Mouse (Mus musculus) myocyte (in vitro differentiated cells): Measurements from ENCODE around the gene Csn1s2b. TPM values are rescaled to one million over a fixed set of nuclear protein-coding genes. Genes with fewer than 3 reads are reported as not detected.

Experiments used
- H3K27me3 ChIP-seq: one replicate; pipeline ENCODE4 v1.6.1; 2011; ENCODE audit not compliant: control insufficient read depth, insufficient read depth, insufficient read length
- H3K36me3 ChIP-seq: one replicate; pipeline ENCODE4 v1.6.1; 2011; ENCODE audit not compliant: control insufficient read depth, insufficient read depth
- H3K4me2 ChIP-seq: one replicate; pipeline ENCODE4 v1.6.1; 2011; ENCODE audit warnings: low read depth, control low read depth
- H3K4me3 ChIP-seq: one replicate; pipeline ENCODE4 v1.5.1; 2011; ENCODE audit warnings: mild to moderate bottlenecking, control low read depth, moderate library complexity
- H3K79me2 ChIP-seq: one replicate; pipeline ENCODE4 v1.6.1; 2011; ENCODE audit not compliant: control insufficient read depth, insufficient read depth
- H3ac ChIP-seq: one replicate; pipeline ENCODE4 v1.6.1; 2011; ENCODE audit not compliant: control insufficient read depth, insufficient read length
- CEBPB ChIP-seq: IDR thresholded peaks from 2 replicates; pipeline ENCODE4 v1.6.1; 2011; ENCODE audit warnings: mild to moderate bottlenecking, moderate library complexity; ENCODE audit not compliant: poor library complexity, insufficient read depth, severe bottlenecking
- E2F4 ChIP-seq: IDR thresholded peaks from one replicate; pipeline ENCODE4 v1.6.1; 2011; ENCODE audit warnings: mild to moderate bottlenecking, control low read depth, moderate library complexity; ENCODE audit not compliant: insufficient read depth
- MAX ChIP-seq: IDR thresholded peaks from one replicate; pipeline ENCODE4 v1.6.1; 2011; ENCODE audit warnings: low read depth, mild to moderate bottlenecking, control low read depth
- MYOD1 ChIP-seq, 3 experiments: IDR thresholded peaks; one replicate each; pipeline ENCODE4 v1.6.1; 2011; ENCODE audit warnings: control low read depth in 2 of 3, low read depth in 2 of 3, mild to moderate bottlenecking in 2 of 3, moderate library complexity in 1 of 3; ENCODE audit not compliant: insufficient read length in 2 of 3, control insufficient read depth in 1 of 3
- MYOG ChIP-seq, 3 experiments: IDR thresholded peaks; one replicate each; pipeline ENCODE4 v1.6.1; 2011; ENCODE audit warnings: control low read depth in 2 of 3, low read depth in 2 of 3, mild to moderate bottlenecking in 2 of 3; ENCODE audit not compliant: insufficient read length in 2 of 3, control insufficient read depth in 1 of 3, insufficient read depth in 1 of 3
- POLR2A ChIP-seq: IDR thresholded peaks from one replicate; pipeline ENCODE4 v1.6.1; 2011; ENCODE audit warnings: low read depth, mild to moderate bottlenecking, control low read depth, moderate library complexity; ENCODE audit not compliant: insufficient read length
- POLR2AphosphoS2 ChIP-seq: IDR thresholded peaks from one replicate; pipeline ENCODE4 v1.6.1; 2011; ENCODE audit warnings: low read depth, control low read depth; ENCODE audit not compliant: insufficient read length
- REST ChIP-seq: IDR thresholded peaks from one replicate; pipeline ENCODE4 v1.6.1; 2011; ENCODE audit warnings: mild to moderate bottlenecking, control low read depth, moderate library complexity; ENCODE audit not compliant: insufficient read depth, insufficient read length
- SRF ChIP-seq: IDR thresholded peaks from one replicate; pipeline ENCODE4 v1.6.1; 2011; ENCODE audit warnings: low read depth; ENCODE audit not compliant: control insufficient read depth, insufficient read length
- TCF12 ChIP-seq: IDR thresholded peaks from one replicate; pipeline ENCODE4 v1.6.1; 2011; ENCODE audit warnings: mild to moderate bottlenecking, control low read depth; ENCODE audit not compliant: poor library complexity, insufficient read depth, severe bottlenecking
- TCF3 ChIP-seq: IDR thresholded peaks from one replicate; pipeline ENCODE4 v1.6.1; 2011; ENCODE audit warnings: low read depth, control low read depth; ENCODE audit not compliant: insufficient read length
- USF1 ChIP-seq: IDR thresholded peaks from one replicate; pipeline ENCODE4 v1.6.1; 2011; ENCODE audit warnings: low read depth, mild to moderate bottlenecking, control low read depth, moderate library complexity
- polyA plus RNA-seq: library from polyadenylated mRNA; unstranded; fragments of >200 nt; fragmentation: generic; extraction: Trizol; gene quantifications from one replicate; pipeline ENCODE4 v1.2.1, GENCODE M21; 2012; ENCODE audit warnings: missing spikeins

Csn1s2b gene
- polyA plus RNA-seq, 1 experiment, result not detected

GRCm38 (mm10) chr5:87809253-87809652, 1.4 kb downstream of the Csn1s2b start:
- Histone ChIP-seq H3K79me2 (no peaks in the 10 kb centered on the region), H3ac (no peak overlapping the region), H3K4me2 (no peak overlapping the region), H3K4me3 (no peak overlapping the region), H3K27me3 (no peaks in the 10 kb centered on the region), H3K36me3 (no peaks in the 10 kb centered on the region)
- TF ChIP-seq MAX, result no peak
- TF ChIP-seq MYOG (IDR thresholded peaks at IDR 0.05; ENCODE audit: control insufficient read depth in 1 of 3, insufficient read depth in 1 of 3, insufficient read length in 2 of 3, low read depth in 2 of 3), result no peak
- no peak for TF ChIP-seq POLR2AphosphoS2
- TF ChIP-seq SRF, result no peak
- TF ChIP-seq REST, result no peak
- no peak for TF ChIP-seq MYOD1 (IDR thresholded peaks at IDR 0.05; ENCODE audit: control insufficient read depth in 1 of 3, insufficient read length in 2 of 3, low read depth in 2 of 3)
- TF ChIP-seq E2F4, result no peak
- no peak for TF ChIP-seq TCF12
- no peak for TF ChIP-seq TCF3
- no peak for TF ChIP-seq POLR2A
- no peak for TF ChIP-seq CEBPB
- TF ChIP-seq USF1, result no peak

- H3K79me2 ChIP-seq, result no peaks in the 10 kb centered on the region
- no peak within 1 kb of the TSS for H3K4me3 ChIP-seq
- no peak within 1 kb of the TSS for H3ac ChIP-seq
- H3K27me3 ChIP-seq, result no peaks in the 10 kb centered on the region
- H3K36me3 ChIP-seq, result no peaks in the 10 kb centered on the region
- TF ChIP-seq REST (no peak), USF1 (no peak), MYOD1 (IDR thresholded peaks at IDR 0.05; ENCODE audit: control insufficient read depth in 1 of 3, insufficient read length in 2 of 3, low read depth in 2 of 3) (no peak), SRF (no peak), MYOG (IDR thresholded peaks at IDR 0.05; ENCODE audit: control insufficient read depth in 1 of 3, insufficient read depth in 1 of 3, insufficient read length in 2 of 3, low read depth in 2 of 3) (no peak), E2F4 (no peak), TCF3 (no peak), POLR2A (no peak), POLR2AphosphoS2 (no peak), MAX (no peak), TCF12 (no peak), CEBPB (no peak)
- no peak within 1 kb of the TSS for H3K4me2 ChIP-seq
These were observed 17.5 kb downstream of the Csn1s2b start, which contains the start of gene Prr27 for GRCm38 (mm10) chr5:87825386-87825785. TSS of gene Prr27 (plus strand) at chr5:87825686.

- H3K4me2 ChIP-seq, result no peak overlapping the region
- no peaks in the 10 kb centered on the region for H3K27me3 ChIP-seq
- no peaks in the 10 kb centered on the region for H3K36me3 ChIP-seq
- no peaks in the 10 kb centered on the region for H3K79me2 ChIP-seq
- H3K4me3 ChIP-seq, result no peak overlapping the region
- TF ChIP-seq REST (no peak), TCF3 (no peak), SRF (no peak), USF1 (no peak), POLR2AphosphoS2 (no peak), E2F4 (no peak), MAX (no peak), TCF12 (no peak), CEBPB (no peak), MYOG (IDR thresholded peaks at IDR 0.05; ENCODE audit: control insufficient read depth in 1 of 3, insufficient read depth in 1 of 3, insufficient read length in 2 of 3, low read depth in 2 of 3) (no peak), POLR2A (no peak), MYOD1 (IDR thresholded peaks at IDR 0.05; ENCODE audit: control insufficient read depth in 1 of 3, insufficient read length in 2 of 3, low read depth in 2 of 3) (no peak)
- H3ac ChIP-seq, result no peak overlapping the region
These were observed 47.3 kb downstream of the Csn1s2b start for GRCm38 (mm10) chr5:87855136-87855716.

GRCm38 (mm10) chr5:87870084-87870483, 62.2 kb downstream of the Csn1s2b start:
- Histone ChIP-seq H3K27me3 (no peaks in the 10 kb centered on the region), H3ac (no peak overlapping the region), H3K79me2 (no peaks in the 10 kb centered on the region), H3K4me2 (no peak overlapping the region), H3K36me3 (no peaks in the 10 kb centered on the region), H3K4me3 (no peak overlapping the region)
- TF ChIP-seq POLR2AphosphoS2 (no peak), E2F4 (no peak), MYOD1 (IDR thresholded peaks at IDR 0.05; ENCODE audit: control insufficient read depth in 1 of 3, insufficient read length in 2 of 3, low read depth in 2 of 3) (no peak), TCF12 (no peak), CEBPB (no peak), USF1 (no peak)

GRCm38 (mm10) chr5:87871423-87871822, 63.5 kb downstream of the Csn1s2b start:
- H3K4me3 ChIP-seq, result no peak overlapping the region

More at GRCm38 (mm10) chr5:87871423-87871822, 63.5 kb downstream of the Csn1s2b start:
- no peaks in the 10 kb centered on the region for H3K27me3 ChIP-seq
- TF ChIP-seq CEBPB (no peak), TCF3 (no peak), POLR2AphosphoS2 (no peak), MAX (no peak), REST (no peak), TCF12 (no peak), POLR2A (no peak), MYOG (IDR thresholded peaks at IDR 0.05; ENCODE audit: control insufficient read depth in 1 of 3, insufficient read depth in 1 of 3, insufficient read length in 2 of 3, low read depth in 2 of 3) (no peak), SRF (no peak), USF1 (no peak), MYOD1 (IDR thresholded peaks at IDR 0.05; ENCODE audit: control insufficient read depth in 1 of 3, insufficient read length in 2 of 3, low read depth in 2 of 3) (no peak), E2F4 (no peak)
- no peak overlapping the region for H3ac ChIP-seq
- H3K79me2 ChIP-seq, result no peaks in the 10 kb centered on the region
- H3K36me3 ChIP-seq, result no peaks in the 10 kb centered on the region
- H3K4me2 ChIP-seq, result no peak overlapping the region
